Mouse (Mus musculus) E14TG2a.4 (cell line): ENCODE data around the gene Pou2af1.

ENCODE experiments used
- H3K27me3 ChIP-seq: 2 replicates; pipeline ENCODE4 v1.6.1; 2014; ENCODE audit warnings: low read length, control low read depth; ENCODE audit not compliant: insufficient read depth
- H3K36me3 ChIP-seq: 2 replicates; pipeline ENCODE4 v1.6.1; 2014; ENCODE audit warnings: low read length, control low read depth; ENCODE audit not compliant: insufficient read depth
- H3K4me1 ChIP-seq: replicated peaks from 2 replicates; pipeline ENCODE4 v1.6.1; 2014; ENCODE audit warnings: low read depth, low read length, control low read depth
- H3K4me3 ChIP-seq: replicated peaks from 2 replicates; pipeline ENCODE4 v1.5.1; 2014; ENCODE audit warnings: mild to moderate bottlenecking, low read length
- H3K9me3 ChIP-seq: 2 replicates; pipeline ENCODE4 v1.6.1; 2014; ENCODE audit warnings: low read length, control low read depth
- CTCF ChIP-seq: conservative IDR thresholded peaks from 2 replicates; pipeline ENCODE4 v1.5.1; 2014; ENCODE audit warnings: low read length
- NANOG ChIP-seq: IDR thresholded peaks from 2 replicates; pipeline ENCODE4 v1.6.1; 2014; ENCODE audit warnings: borderline replicate concordance, low read length, mixed read lengths
- POU5F1 ChIP-seq: IDR thresholded peaks from 2 replicates; pipeline ENCODE4 v1.6.1; 2014; ENCODE audit warnings: low read length, borderline replicate concordance

The Pou2af1 gene

GRCm38 (mm10) chr9:51213023-51213728 is at the start of gene Pou2af1:
TSS of gene Pou2af1 (plus strand) at chr9:51213708.
- H3K4me3 ChIP-seq: no peak within 1 kb of the TSS
- no peaks in the 10 kb centered on the region for H3K4me1 ChIP-seq
- 0 out of 2 replicates have a peak, but pooled peaks cover 8% of the 10 kb centered on the region for H3K9me3 ChIP-seq
- no peaks in the 10 kb centered on the region for H3K36me3 ChIP-seq
- TF ChIP-seq NANOG (no peak), POU5F1 (no peak), CTCF (no peak)
- no peaks in the 10 kb centered on the region for H3K27me3 ChIP-seq

DNA sequence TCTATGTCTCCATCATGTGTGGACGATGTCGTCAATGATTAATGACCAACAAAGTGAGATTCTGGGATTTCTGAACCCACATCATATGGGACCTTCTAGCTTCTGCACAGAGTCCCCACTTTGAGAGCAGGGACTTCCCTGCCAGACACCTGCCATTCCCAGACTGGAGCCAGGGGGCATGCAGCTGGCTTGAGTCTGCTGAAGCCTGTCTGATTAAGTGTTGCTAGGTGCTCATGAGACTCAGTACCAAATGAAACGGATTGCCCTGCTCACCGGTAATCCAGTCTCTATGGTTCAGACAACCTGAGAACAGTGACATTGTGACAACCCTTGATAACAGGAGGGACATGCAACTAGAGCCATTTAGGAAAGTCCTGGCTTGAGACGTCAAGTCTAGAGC is 49.5 kb upstream of the Pou2af1 start:
- TF ChIP-seq CTCF: no peak
- no peak for TF ChIP-seq NANOG
- no peak for TF ChIP-seq POU5F1
- Histone ChIP-seq H3K4me1 (peaks cover 5% of the 10 kb centered on the region; the same call in 1 of the 2 replicates), H3K27me3 (peaks cover 16% of the 10 kb centered on the region), H3K9me3 (no peaks in the 10 kb centered on the region), H3K4me3 (no peak overlapping the region), H3K36me3 (no peaks in the 10 kb centered on the region)

- Histone ChIP-seq H3K9me3 (no peaks in the 10 kb centered on the region), H3K4me1 (peaks cover 5% of the 10 kb centered on the region; the same call in 1 of the 2 replicates), H3K4me3 (no peak within 1 kb of the TSS), H3K36me3 (no peaks in the 10 kb centered on the region), H3K27me3 (peaks cover 6% of the 10 kb centered on the region)
- TF ChIP-seq NANOG (no peak), POU5F1 (no peak), CTCF (no peak)
Observed at GRCm38 (mm10) chr9:51165312-51166180, 48.0 kb upstream of the Pou2af1 start, which contains the start of gene Gm32742. TSS of gene Gm32742 (minus strand) at chr9:51165517.

GRCm38 (mm10) chr9:51167954-51168353 is 45.6 kb upstream of the Pou2af1 start:
- Histone ChIP-seq H3K27me3 (no peaks in the 10 kb centered on the region), H3K4me1 (peaks cover 5% of the 10 kb centered on the region; the same call in 1 of the 2 replicates), H3K4me3 (no peak overlapping the region), H3K9me3 (no peaks in the 10 kb centered on the region), H3K36me3 (no peaks in the 10 kb centered on the region)
- no peak for TF ChIP-seq POU5F1
- TF ChIP-seq CTCF: no peak
- TF ChIP-seq NANOG: no peak

GRCm38 (mm10) chr9:51168698-51169097 is 44.8 kb upstream of the Pou2af1 start:
- TF ChIP-seq CTCF: no peak
- TF ChIP-seq POU5F1: no peak
- TF ChIP-seq NANOG: no peak
- Histone ChIP-seq H3K36me3 (no peaks in the 10 kb centered on the region), H3K27me3 (no peaks in the 10 kb centered on the region), H3K9me3 (no peaks in the 10 kb centered on the region), H3K4me3 (no peak overlapping the region), H3K4me1 (peaks cover 5% of the 10 kb centered on the region; the same call in 1 of the 2 replicates)

DNA sequence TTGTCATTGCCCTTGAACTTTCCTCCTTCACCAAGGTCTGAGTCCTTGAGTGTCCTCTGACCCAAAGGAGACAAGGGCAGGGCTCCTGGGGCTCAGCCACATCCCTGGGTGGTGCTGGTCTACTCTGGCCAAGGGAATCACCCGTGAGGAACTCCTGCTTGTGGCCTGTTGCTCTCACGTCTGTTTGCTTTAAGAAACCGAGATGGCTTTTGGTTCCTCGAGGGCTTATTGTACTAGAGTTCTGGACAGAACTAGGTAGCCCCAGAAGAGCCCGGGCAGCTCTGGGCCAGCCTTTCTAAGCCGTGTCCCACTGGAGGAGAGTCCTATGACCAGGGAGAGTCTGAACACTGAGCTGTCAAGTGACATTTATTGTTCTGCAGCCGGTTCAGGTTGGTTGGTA is 44.4 kb upstream of the Pou2af1 start:
- H3K4me1 ChIP-seq: peaks cover 5% of the 10 kb centered on the region; the same call in 1 of the 2 replicates
- no peak for TF ChIP-seq NANOG
- no peak for TF ChIP-seq CTCF
- no peak for TF ChIP-seq POU5F1
- no peaks in the 10 kb centered on the region for H3K27me3 ChIP-seq
- no peaks in the 10 kb centered on the region for H3K9me3 ChIP-seq
- H3K36me3 ChIP-seq: no peaks in the 10 kb centered on the region
- H3K4me3 ChIP-seq: no peak overlapping the region

GRCm38 (mm10) chr9:51170298-51170697 is 43.2 kb upstream of the Pou2af1 start:
- Histone ChIP-seq H3K9me3 (no peaks in the 10 kb centered on the region), H3K36me3 (no peaks in the 10 kb centered on the region), H3K27me3 (no peaks in the 10 kb centered on the region), H3K4me3 (no peak overlapping the region), H3K4me1 (peaks cover 5% of the 10 kb centered on the region; the same call in 1 of the 2 replicates)
- TF ChIP-seq NANOG: no peak
- TF ChIP-seq POU5F1: no peak
- no peak for TF ChIP-seq CTCF

DNA sequence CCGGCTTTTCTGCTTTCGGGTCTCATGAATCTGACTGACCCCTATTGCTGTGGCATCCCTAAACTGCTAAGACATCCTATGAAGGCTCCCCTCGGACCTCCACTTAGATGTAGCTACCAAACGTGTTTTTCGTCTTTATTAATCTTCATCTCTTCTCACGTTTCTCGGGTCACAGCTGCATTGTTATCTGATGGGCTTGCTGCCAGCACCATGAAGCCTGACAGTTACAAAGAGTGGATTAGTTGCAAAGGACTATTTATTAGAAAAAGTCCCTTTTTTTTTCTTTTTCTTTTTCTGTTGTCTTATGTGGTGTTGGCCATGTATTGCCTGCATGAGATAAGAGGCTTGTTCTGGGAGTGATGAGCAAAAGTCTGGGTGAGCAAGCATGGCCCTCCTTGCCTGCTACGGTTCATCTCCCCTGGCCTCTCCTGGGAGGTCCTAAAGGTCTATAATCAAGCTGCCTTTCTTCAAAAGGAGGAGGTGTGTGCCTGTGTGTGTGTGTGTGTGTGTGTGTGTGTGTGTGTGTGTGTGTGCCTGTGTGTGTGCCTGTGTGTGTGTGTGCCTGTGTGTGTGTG is 38.5 kb upstream of the Pou2af1 start:
- H3K9me3 ChIP-seq: no peaks in the 10 kb centered on the region
- H3K27me3 ChIP-seq: no peaks in the 10 kb centered on the region
- no peak overlapping the region for H3K4me3 ChIP-seq
- no peak for TF ChIP-seq CTCF
- no peak for TF ChIP-seq NANOG
- TF ChIP-seq POU5F1: no peak
- no peaks in the 10 kb centered on the region for H3K36me3 ChIP-seq
- no peaks in the 10 kb centered on the region for H3K4me1 ChIP-seq
